Mouse (Mus musculus): ENCODE measurements around the gene Hsd17b12. TPM values are rescaled to one million over a fixed set of nuclear protein-coding genes. Genes with fewer than 3 reads are reported as not detected.

Gene Hsd17b12
- polyA plus RNA-seq, 1 experiment from 2014 or later: 68.3 TPM

DNA sequence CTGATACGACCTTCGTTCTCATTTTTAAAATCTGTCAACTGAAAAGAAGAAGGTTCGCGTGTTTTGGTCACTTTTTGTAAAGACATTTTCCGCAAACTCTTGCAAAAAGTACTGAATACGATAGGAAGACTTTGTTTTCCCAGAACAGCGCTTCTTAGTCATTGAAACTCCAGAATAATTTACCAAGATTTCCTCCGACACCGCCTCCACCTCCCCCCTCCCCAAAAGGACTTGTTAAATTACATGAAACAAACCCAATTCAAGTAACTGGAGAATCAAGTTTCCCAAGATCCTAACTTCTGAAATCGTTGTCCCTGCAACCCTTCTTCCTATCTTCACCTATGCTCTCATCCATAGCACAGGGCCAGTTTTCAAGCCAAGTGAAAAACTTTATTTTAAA is 713 bp downstream of the Hsd17b12 start:
- Histone ChIP-seq H3K9me3 (replicated peaks) (no peaks in the 10 kb centered on the region), H3K27ac (replicated peaks) (peak overlapping the region; percentile 80), H3K27me3 (peaks cover 7% of the 10 kb centered on the region; the same call in 1 of the 2 replicates), H3K4me2 (peak overlapping the region; percentile 89), H3K36me3 (replicated peaks) (no peaks in the 10 kb centered on the region), H3K4me1 (replicated peaks) (peaks cover 36% of the 10 kb centered on the region), H3K9ac (peak overlapping the region; percentile 79), H3K4me3 (replicated peaks) (peak overlapping the region; percentile 73)
- 2% methylated on average over 10 of the region's 10 CpGs for WGBS (ENCODE audit: insufficient replicate concordance)
- ATAC-seq (ENCODE audit: insufficient read depth): no peak

DNA sequence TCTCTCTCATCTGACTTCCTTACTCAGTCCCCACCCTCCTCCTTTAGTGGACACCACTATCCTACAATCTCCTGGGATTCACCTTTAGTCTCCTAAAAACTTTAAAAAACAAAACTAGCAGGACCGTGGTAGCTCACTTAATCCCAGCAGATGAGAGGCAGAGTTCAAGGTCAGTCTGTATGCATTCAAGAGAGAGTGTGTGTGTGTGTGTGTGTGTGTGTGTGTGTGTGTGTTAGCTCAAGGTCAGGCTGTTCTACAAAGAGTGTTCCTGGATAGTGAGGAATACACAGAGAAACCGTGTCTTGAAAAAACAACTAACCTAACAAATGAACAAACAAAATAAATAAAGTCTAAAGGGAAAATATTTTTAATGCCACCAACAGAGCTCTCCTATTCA is 12.6 kb downstream of the Hsd17b12 start:
- Histone ChIP-seq H3K36me3 (replicated peaks) (no peaks in the 10 kb centered on the region), H3K27ac (replicated peaks) (peak overlapping the region; percentile 31; the same call in 1 of the 2 replicates), H3K4me3 (replicated peaks) (no peak overlapping the region), H3K9ac (no peak overlapping the region), H3K9me3 (replicated peaks) (no peaks in the 10 kb centered on the region), H3K4me1 (replicated peaks) (peaks cover 1% of the 10 kb centered on the region), H3K4me2 (no peak overlapping the region), H3K27me3 (no peaks in the 10 kb centered on the region)
- WGBS (ENCODE audit: insufficient replicate concordance): 58% methylated on average over 2 of the region's 2 CpGs
- ATAC-seq (ENCODE audit: insufficient read depth): peak; percentile 34; the same call in 1 of the 2 replicates

DNA sequence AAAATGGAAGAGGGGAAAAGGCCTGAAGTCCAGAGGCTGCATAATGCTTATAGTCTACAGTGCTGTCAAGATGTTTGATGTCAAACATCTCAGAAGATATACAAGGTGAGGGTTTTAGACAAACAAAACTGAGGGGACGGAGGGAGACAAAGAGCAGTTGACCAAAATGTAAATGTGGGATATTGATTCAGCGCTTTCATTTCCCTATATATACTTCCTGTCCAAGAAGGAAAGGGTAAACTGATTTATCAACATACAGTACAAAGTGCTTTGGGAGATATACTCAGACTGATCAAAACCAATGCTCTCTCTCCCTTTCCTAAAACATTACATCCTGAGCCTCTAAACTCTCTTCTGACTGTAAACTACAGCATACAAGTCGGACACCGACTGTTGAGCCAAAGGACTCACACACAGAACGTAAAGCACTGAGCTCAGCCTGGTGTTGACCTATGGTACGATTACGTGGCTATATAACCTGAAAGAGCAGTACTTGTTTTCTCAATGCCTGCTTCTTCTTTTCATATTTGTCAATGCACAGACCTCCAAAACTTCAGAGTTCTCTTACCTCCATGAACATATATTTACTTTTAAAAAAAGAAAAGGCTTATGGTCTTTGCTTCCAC is 13.1 kb downstream of the Hsd17b12 start:
- Histone ChIP-seq H3K9me3 (replicated peaks) (no peaks in the 10 kb centered on the region), H3K27me3 (no peaks in the 10 kb centered on the region), H3K4me3 (replicated peaks) (no peak overlapping the region), H3K27ac (replicated peaks) (0 out of 2 replicates have a peak overlapping the region, but pooled peaks have one; percentile 31), H3K36me3 (replicated peaks) (no peaks in the 10 kb centered on the region), H3K4me1 (replicated peaks) (no peaks in the 10 kb centered on the region; the same call in 1 of the 2 replicates), H3K9ac (no peak overlapping the region), H3K4me2 (no peak overlapping the region)
- 62% methylated on average over 7 of the region's 7 CpGs for WGBS (ENCODE audit: insufficient replicate concordance)
- no peak for ATAC-seq (ENCODE audit: insufficient read depth)

DNA sequence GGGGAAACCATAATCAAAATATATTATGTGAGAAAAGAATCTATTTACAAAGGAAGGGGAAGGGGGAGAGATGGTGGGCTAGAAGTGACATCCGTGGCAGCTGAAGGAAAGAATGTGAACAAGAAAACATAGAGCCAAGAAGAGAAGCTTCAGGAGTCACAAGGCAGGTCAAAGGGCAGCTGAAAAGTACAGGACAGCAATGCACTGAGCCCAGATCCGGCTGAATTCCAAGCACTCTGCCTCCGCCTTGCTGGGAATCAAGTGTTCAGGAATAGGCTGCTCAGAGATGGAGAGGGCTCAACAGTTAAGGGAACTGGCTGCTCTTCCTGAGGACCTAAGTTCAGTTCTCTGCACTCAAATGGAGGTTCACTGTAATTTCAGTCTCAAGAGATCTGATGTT is 16.5 kb downstream of the Hsd17b12 start:
- 45% methylated on average over 3 of the region's 3 CpGs for WGBS (ENCODE audit: insufficient replicate concordance)

DNA sequence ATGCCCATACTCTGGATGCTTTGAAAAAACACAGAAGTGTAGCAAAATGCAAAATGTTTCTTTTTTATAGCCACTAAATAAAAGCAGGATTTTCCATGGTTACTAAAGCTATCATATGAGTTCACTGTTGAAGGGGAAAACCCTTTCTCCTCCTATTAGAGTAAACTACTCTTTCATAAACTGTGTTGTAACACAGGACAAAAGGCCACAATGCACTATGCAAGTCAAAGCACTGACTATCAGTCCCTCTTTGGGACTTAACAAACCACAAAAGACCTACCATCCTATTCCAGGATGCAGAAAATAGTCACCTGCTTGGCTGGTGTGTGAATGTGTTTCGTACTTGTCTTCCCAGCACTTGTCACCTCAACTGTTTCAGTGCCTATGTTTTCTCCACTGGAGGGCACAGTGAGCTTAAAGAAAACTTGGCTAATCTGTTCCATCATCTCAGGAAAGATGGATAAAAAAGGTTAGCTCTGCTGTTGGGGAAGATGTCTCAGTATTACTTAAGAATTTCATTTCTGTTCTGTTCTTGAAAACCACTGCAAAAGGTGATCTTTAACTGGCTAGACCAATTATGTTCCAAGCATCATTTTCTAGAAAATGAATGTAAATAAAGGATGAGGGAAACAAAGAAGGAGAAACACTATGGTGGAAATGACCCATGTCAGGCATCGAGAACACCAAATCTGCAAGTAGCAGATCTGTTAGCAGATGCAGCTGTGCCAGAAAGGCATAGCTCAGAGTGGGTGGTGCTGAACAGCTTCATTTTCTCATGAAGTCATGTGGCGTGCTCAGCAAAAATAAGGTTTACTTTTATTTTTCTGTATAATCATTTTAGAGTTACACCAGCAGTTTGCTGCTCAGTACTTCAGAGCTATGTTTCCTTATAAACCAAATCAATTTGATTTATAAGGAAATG is 19.0 kb downstream of the Hsd17b12 start:
- Histone ChIP-seq H3K27me3 (no peaks in the 10 kb centered on the region), H3K9ac (no peak overlapping the region), H3K9me3 (replicated peaks) (no peaks in the 10 kb centered on the region), H3K27ac (replicated peaks) (no peak overlapping the region), H3K36me3 (replicated peaks) (no peaks in the 10 kb centered on the region), H3K4me2 (no peak overlapping the region), H3K4me3 (replicated peaks) (no peak overlapping the region), H3K4me1 (replicated peaks) (peaks cover 3% of the 10 kb centered on the region; the same call in 1 of the 2 replicates)
- WGBS (ENCODE audit: insufficient replicate concordance): 78% methylated on average over 3 of the region's 3 CpGs
- no peak for ATAC-seq (ENCODE audit: insufficient read depth)

More for the DNA sequence above, 16.5 kb downstream of the Hsd17b12 start:
- Histone ChIP-seq H3K4me2 (no peak overlapping the region), H3K36me3 (replicated peaks) (no peaks in the 10 kb centered on the region), H3K9me3 (replicated peaks) (no peaks in the 10 kb centered on the region), H3K4me3 (replicated peaks) (no peak overlapping the region), H3K27ac (replicated peaks) (no peak overlapping the region), H3K4me1 (replicated peaks) (peaks cover 3% of the 10 kb centered on the region; the same call in 1 of the 2 replicates), H3K9ac (no peak overlapping the region), H3K27me3 (no peaks in the 10 kb centered on the region)
- ATAC-seq (ENCODE audit: insufficient read depth): no peak

DNA sequence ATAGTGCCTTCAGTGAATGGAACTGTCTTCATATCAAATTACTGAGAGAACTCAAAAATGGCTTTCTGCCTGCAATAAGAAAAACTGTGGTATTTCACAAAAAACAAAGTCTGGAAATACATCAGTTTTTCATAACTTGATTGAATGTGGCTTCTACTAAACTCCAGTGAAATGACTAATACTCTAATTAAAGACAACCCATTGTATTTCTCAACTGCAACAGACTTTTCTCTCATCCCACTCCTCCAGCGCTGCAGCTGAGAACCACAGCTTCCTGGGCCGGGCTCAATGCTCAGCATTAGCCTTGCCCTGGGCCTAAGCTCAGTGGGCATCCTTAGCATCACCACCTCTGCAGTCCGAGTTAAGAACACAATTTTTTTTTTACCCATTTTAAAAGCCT is 20.9 kb downstream of the Hsd17b12 start:
- Histone ChIP-seq H3K9ac (no peak overlapping the region), H3K9me3 (replicated peaks) (no peaks in the 10 kb centered on the region), H3K4me2 (no peak overlapping the region), H3K4me1 (replicated peaks) (peaks cover 3% of the 10 kb centered on the region; the same call in 1 of the 2 replicates), H3K36me3 (replicated peaks) (no peaks in the 10 kb centered on the region), H3K4me3 (replicated peaks) (no peak overlapping the region), H3K27me3 (no peaks in the 10 kb centered on the region), H3K27ac (replicated peaks) (no peak overlapping the region)
- no peak for ATAC-seq (ENCODE audit: insufficient read depth)
- WGBS (ENCODE audit: insufficient replicate concordance): 35% methylated on average over 3 of the region's 3 CpGs

DNA sequence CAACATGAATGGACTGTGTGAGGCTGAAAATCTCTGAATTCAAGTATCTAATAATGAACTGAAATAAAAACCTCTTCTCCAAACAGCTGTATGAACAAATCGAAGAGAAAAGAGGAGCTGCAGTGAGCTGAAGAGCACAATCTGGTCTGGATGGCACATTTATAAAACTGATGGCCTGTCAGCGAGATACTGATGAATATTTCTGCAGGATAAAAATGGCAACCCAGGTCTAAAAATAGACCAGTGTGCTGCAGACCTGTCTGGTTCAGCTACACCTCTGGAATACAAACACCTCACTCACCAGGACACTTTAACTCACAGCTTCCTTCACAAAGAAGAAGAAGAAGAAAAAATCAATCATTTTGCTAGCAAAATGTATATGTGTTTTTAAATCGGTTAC is 29.3 kb downstream of the Hsd17b12 start:
- no peak overlapping the region for H3K4me2 ChIP-seq
- no peak overlapping the region for H3K4me3 ChIP-seq (replicated peaks)
- no peaks in the 10 kb centered on the region for H3K27me3 ChIP-seq
- WGBS (ENCODE audit: insufficient replicate concordance): 61% methylated on average over 3 of the region's 3 CpGs
- 0 out of 2 replicates have a peak, but pooled peaks cover 2% of the 10 kb centered on the region for H3K4me1 ChIP-seq (replicated peaks)
- no peak overlapping the region for H3K27ac ChIP-seq (replicated peaks)
- H3K9ac ChIP-seq: no peak overlapping the region
- ATAC-seq (ENCODE audit: insufficient read depth): no peak
- H3K9me3 ChIP-seq (replicated peaks): no peaks in the 10 kb centered on the region
- H3K36me3 ChIP-seq (replicated peaks): no peaks in the 10 kb centered on the region

DNA sequence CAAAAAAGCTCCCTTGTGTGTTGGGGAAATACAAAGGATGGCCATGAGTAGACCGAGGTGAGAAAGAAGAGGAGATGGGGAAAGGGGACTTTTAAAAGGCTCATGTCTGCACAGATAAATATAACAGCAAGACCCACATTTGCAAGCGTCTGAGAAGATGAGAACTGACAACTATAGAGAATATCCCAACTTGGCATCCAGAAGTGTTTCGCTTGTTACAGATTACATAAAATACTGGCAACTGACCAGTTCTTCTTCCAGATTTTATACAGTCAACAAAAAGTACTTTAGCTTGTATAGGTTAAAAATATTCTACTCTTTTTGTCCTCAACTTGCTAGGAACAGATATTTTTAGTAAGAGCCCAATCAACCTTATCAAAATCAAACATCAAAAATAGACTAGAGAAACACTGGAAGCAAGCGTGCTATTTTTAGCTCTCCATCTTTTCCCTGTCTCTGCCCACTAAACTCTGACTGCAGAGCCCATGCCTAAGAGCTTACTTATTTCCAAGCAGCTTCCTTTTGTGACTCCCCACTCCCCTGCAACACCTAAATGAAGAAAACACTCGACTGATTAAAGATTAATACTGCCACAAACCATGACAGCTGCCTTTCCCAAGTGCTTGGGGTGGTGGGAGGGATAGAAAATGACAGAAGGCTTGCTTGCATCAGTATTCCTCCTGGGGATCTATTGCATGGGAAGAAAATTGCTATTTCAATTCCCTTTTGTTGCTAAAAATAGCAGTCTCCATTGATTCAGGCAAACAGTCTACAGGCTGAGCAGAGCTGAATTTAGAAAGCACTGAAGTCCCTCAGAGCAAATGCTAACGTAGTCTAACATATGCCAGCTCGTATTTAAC is 35.4 kb downstream of the Hsd17b12 start:
- H3K36me3 ChIP-seq (replicated peaks): no peaks in the 10 kb centered on the region
- H3K9me3 ChIP-seq (replicated peaks): no peaks in the 10 kb centered on the region
- H3K27me3 ChIP-seq: no peaks in the 10 kb centered on the region
- H3K4me2 ChIP-seq: no peak overlapping the region
- no peak overlapping the region for H3K4me3 ChIP-seq (replicated peaks)
- no peak overlapping the region for H3K27ac ChIP-seq (replicated peaks)
- WGBS (ENCODE audit: insufficient replicate concordance): 44% methylated on average over 7 of the region's 7 CpGs
- no peak overlapping the region for H3K9ac ChIP-seq
- peaks cover 7% of the 10 kb centered on the region for H3K4me1 ChIP-seq (replicated peaks)
- ATAC-seq (ENCODE audit: insufficient read depth): no peak

DNA sequence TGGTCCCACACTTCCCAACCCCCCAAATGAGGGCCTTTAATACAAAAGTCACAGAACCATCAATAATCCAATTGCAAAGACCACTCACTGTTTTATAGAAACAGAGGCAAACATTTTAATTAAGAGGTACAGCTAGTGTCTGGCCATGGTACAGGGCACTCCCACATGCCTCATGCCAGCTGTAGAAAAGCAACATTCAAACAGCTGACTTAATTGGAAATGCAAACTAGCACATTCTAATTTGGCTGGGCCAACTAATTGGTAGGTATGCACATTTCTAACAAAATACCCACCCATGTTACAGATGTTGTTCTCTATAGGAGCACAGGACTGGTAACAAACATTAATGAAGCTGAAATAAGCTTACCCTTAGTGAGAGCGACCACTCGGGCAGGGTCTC is 54.0 kb downstream of the Hsd17b12 start:
- H3K27ac ChIP-seq (replicated peaks): no peak overlapping the region
- H3K9ac ChIP-seq: no peak overlapping the region
- no peak overlapping the region for H3K4me3 ChIP-seq (replicated peaks)
- no peak overlapping the region for H3K4me2 ChIP-seq
- 86% methylated on average over 2 of the region's 2 CpGs for WGBS (ENCODE audit: insufficient replicate concordance)
- no peaks in the 10 kb centered on the region for H3K4me1 ChIP-seq (replicated peaks)
- H3K36me3 ChIP-seq (replicated peaks): no peaks in the 10 kb centered on the region
- no peaks in the 10 kb centered on the region for H3K9me3 ChIP-seq (replicated peaks)
- no peak for ATAC-seq (ENCODE audit: insufficient read depth)
- no peaks in the 10 kb centered on the region for H3K27me3 ChIP-seq

DNA sequence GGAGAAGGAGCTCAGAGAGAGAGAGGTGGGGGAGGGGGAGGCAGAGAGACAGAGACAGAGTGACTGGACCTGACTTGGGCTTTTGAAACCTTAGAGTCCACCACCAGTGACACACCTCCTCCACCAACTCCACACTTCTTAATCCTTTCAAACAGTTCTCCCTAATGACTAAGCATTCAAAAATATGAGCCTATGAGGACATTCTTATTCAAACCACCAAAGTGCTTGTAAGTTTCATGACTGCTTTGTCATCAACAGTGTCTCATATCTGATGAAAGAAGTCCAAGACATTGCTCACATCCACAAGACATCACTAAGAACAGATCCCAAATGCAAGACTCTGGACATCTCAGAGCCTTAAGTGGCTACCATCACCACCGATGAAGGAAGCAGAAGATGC is 67.9 kb downstream of the Hsd17b12 start:
- Histone ChIP-seq H3K9me3 (replicated peaks) (no peaks in the 10 kb centered on the region), H3K4me1 (replicated peaks) (no peaks in the 10 kb centered on the region), H3K4me2 (no peak overlapping the region), H3K27ac (replicated peaks) (no peak overlapping the region), H3K36me3 (replicated peaks) (no peaks in the 10 kb centered on the region), H3K9ac (no peak overlapping the region), H3K27me3 (no peaks in the 10 kb centered on the region), H3K4me3 (replicated peaks) (no peak overlapping the region)
- WGBS (ENCODE audit: insufficient replicate concordance): 73% methylated on average over 1 of the region's 1 CpGs
- no peak for ATAC-seq (ENCODE audit: insufficient read depth)
